Mouse (Mus musculus): ENCODE measurements around the gene Avpi1. TPM values are rescaled to one million over a fixed set of nuclear protein-coding genes. Genes with fewer than 3 reads are reported as not detected.

The Avpi1 gene
- polyA plus RNA-seq (2012; fragmentation: generic; extraction: Trizol) = 92.7 TPM
- long read RNA-seq, experiment 1, transcript Avpi1-201 (3 exons, 1,044 nt) = major isoform, 85 of 100 reads
- long read RNA-seq, experiment 1, partial matches to known transcripts = 12 of 100 reads
- long read RNA-seq, experiment 1, other reads (novel, unspliced or antisense) = 3 of 100 reads
- long read RNA-seq, experiment 2, transcript Avpi1-201 (3 exons, 1,044 nt) = major isoform, 22 of 24 reads
- long read RNA-seq, experiment 2, partial matches to known transcripts = 2 of 24 reads
- long read RNA-seq, experiment 2, other reads (novel, unspliced or antisense) = 0 of 24 reads

- TF ChIP-seq CTCF (IDR thresholded peaks at IDR 0.05; ENCODE audit: control insufficient read depth, insufficient read depth, insufficient read length) = no peak
- TF ChIP-seq MYOG (IDR thresholded peaks at IDR 0.05; ENCODE audit: control insufficient read depth, extremely low read depth, insufficient read length) = no peak
- peak; percentile 84 for TF ChIP-seq MAX (IDR thresholded peaks at IDR 0.05)
- no peak for TF ChIP-seq CEBPB (IDR thresholded peaks at IDR 0.05; ENCODE audit: low read depth)
- peak; percentile 83 for TF ChIP-seq USF1 (IDR thresholded peaks at IDR 0.05; ENCODE audit: low read depth)
- H3K79me3 ChIP-seq (ENCODE audit: low read depth) = peaks cover 16% of the 10 kb centered on the region
Observed at GRCm38 (mm10) chr19:42128787-42129508, at the start of gene Avpi1. Avpi1 (minus strand) TSS chr19:42129059.

GRCm38 (mm10) chr19:42177461-42177860 lies 48.6 kb upstream of the Avpi1 start:
- no peak overlapping the region for H3K4me3 ChIP-seq (ENCODE audit: insufficient read depth, poor library complexity, severe bottlenecking)
- TF ChIP-seq MYOD1 (IDR thresholded peaks at IDR 0.05; ENCODE audit: control insufficient read depth, insufficient read length, low read depth) (no peak), USF1 (IDR thresholded peaks at IDR 0.05; ENCODE audit: low read depth) (no peak), MYOG (IDR thresholded peaks at IDR 0.05; ENCODE audit: control insufficient read depth, extremely low read depth, insufficient read length) (no peak), MAX (IDR thresholded peaks at IDR 0.05) (no peak), CTCF (IDR thresholded peaks at IDR 0.05; ENCODE audit: control insufficient read depth, insufficient read depth, insufficient read length) (no peak), CEBPB (IDR thresholded peaks at IDR 0.05; ENCODE audit: low read depth) (no peak), FOSL1 (IDR thresholded peaks at IDR 0.05; ENCODE audit: insufficient read depth, low read length, poor library complexity, severe bottlenecking) (no peak)
- H3K36me3 ChIP-seq (ENCODE audit: control insufficient read depth, insufficient read depth) = peaks cover 15% of the 10 kb centered on the region
- no peak overlapping the region for H3ac ChIP-seq (ENCODE audit: control insufficient read depth, insufficient read length, low read depth)
- H3K79me3 ChIP-seq (ENCODE audit: low read depth) = peaks cover 1% of the 10 kb centered on the region
- H3K79me2 ChIP-seq (ENCODE audit: control insufficient read depth, insufficient read depth) = no peaks in the 10 kb centered on the region
- H3K27me3 ChIP-seq (ENCODE audit: control insufficient read depth, insufficient read depth, insufficient read length) = no peaks in the 10 kb centered on the region

More at GRCm38 (mm10) chr19:42128787-42129508, at the start of gene Avpi1:
- Histone ChIP-seq H3ac (ENCODE audit: control insufficient read depth, insufficient read length, low read depth) (peak within 1 kb of the TSS; percentile 91), H3K36me3 (ENCODE audit: control insufficient read depth, insufficient read depth) (peaks cover 9% of the 10 kb centered on the region), H3K79me2 (ENCODE audit: control insufficient read depth, insufficient read depth) (peaks cover 38% of the 10 kb centered on the region), H3K4me3 (ENCODE audit: insufficient read depth, poor library complexity, severe bottlenecking) (peak within 1 kb of the TSS; percentile 65), H3K27me3 (ENCODE audit: control insufficient read depth, insufficient read depth, insufficient read length) (no peaks in the 10 kb centered on the region)

GRCm38 (mm10) chr19:42176841-42177240 lies 48.0 kb upstream of the Avpi1 start:
- Histone ChIP-seq H3K79me2 (ENCODE audit: control insufficient read depth, insufficient read depth) (peaks cover 1% of the 10 kb centered on the region), H3ac (ENCODE audit: control insufficient read depth, insufficient read length, low read depth) (no peak overlapping the region), H3K27me3 (ENCODE audit: control insufficient read depth, insufficient read depth, insufficient read length) (no peaks in the 10 kb centered on the region), H3K79me3 (ENCODE audit: low read depth) (peaks cover 3% of the 10 kb centered on the region), H3K4me3 (ENCODE audit: insufficient read depth, poor library complexity, severe bottlenecking) (no peak overlapping the region), H3K36me3 (ENCODE audit: control insufficient read depth, insufficient read depth) (peaks cover 15% of the 10 kb centered on the region)
- no peak for TF ChIP-seq CEBPB (IDR thresholded peaks at IDR 0.05; ENCODE audit: low read depth)
- TF ChIP-seq USF1 (IDR thresholded peaks at IDR 0.05; ENCODE audit: low read depth) = no peak
- TF ChIP-seq CTCF (IDR thresholded peaks at IDR 0.05; ENCODE audit: control insufficient read depth, insufficient read depth, insufficient read length) = no peak
- no peak for TF ChIP-seq MYOD1 (IDR thresholded peaks at IDR 0.05; ENCODE audit: control insufficient read depth, insufficient read length, low read depth)
- TF ChIP-seq MYOG (IDR thresholded peaks at IDR 0.05; ENCODE audit: control insufficient read depth, extremely low read depth, insufficient read length) = no peak
- TF ChIP-seq FOSL1 (IDR thresholded peaks at IDR 0.05; ENCODE audit: insufficient read depth, low read length, poor library complexity, severe bottlenecking) = no peak
- TF ChIP-seq MAX (IDR thresholded peaks at IDR 0.05) = no peak

- peaks cover 5% of the 10 kb centered on the region for H3K79me3 ChIP-seq (ENCODE audit: low read depth)
- peak overlapping the region; percentile 77 for H3ac ChIP-seq (ENCODE audit: control insufficient read depth, insufficient read length, low read depth)
- TF ChIP-seq USF1 (IDR thresholded peaks at IDR 0.05; ENCODE audit: low read depth) = no peak
- TF ChIP-seq CTCF (IDR thresholded peaks at IDR 0.05; ENCODE audit: control insufficient read depth, insufficient read depth, insufficient read length) = no peak
- no peak for TF ChIP-seq CEBPB (IDR thresholded peaks at IDR 0.05; ENCODE audit: low read depth)
- TF ChIP-seq MAX (IDR thresholded peaks at IDR 0.05) = no peak
- TF ChIP-seq FOSL1 (IDR thresholded peaks at IDR 0.05; ENCODE audit: insufficient read depth, low read length, poor library complexity, severe bottlenecking) = no peak
- no peak for TF ChIP-seq MYOD1 (IDR thresholded peaks at IDR 0.05; ENCODE audit: control insufficient read depth, insufficient read length, low read depth)
- TF ChIP-seq MYOG (IDR thresholded peaks at IDR 0.05; ENCODE audit: control insufficient read depth, extremely low read depth, insufficient read length) = no peak
- peaks cover 20% of the 10 kb centered on the region for H3K27me3 ChIP-seq (ENCODE audit: control insufficient read depth, insufficient read depth, insufficient read length)
- peaks cover 14% of the 10 kb centered on the region for H3K79me2 ChIP-seq (ENCODE audit: control insufficient read depth, insufficient read depth)
- H3K4me3 ChIP-seq (ENCODE audit: insufficient read depth, poor library complexity, severe bottlenecking) = peak overlapping the region; percentile 68
- H3K36me3 ChIP-seq (ENCODE audit: control insufficient read depth, insufficient read depth) = no peaks in the 10 kb centered on the region
Observed at GRCm38 (mm10) chr19:42170025-42170969, 41.4 kb upstream of the Avpi1 start.

Measured in C2C12 (cell line).